Mouse (Mus musculus) midbrain, embryonic 16.5 days (tissue): Measurements from ENCODE around the gene Bbs9. TPM values are rescaled to one million over a fixed set of nuclear protein-coding genes. Genes with fewer than 3 reads are reported as not detected.

ENCODE experiments used
- ATAC-seq: fragments of 200-750 bp; cut with Nextera tagmentation; 2 replicates; pipeline ENCODE4 v1.8.0; 2017; ENCODE audit warnings: moderate TSS enrichment
- H3K27ac ChIP-seq: fragments of 300-500 bp; sonication (generic); 2 replicates; pipeline ENCODE4 v1.5.1; 2014; ENCODE audit warnings: mild to moderate bottlenecking, low read length, mixed read lengths
- H3K27me3 ChIP-seq: fragments of 300-500 bp; sonication (generic); 2 replicates; pipeline ENCODE4 v1.6.1; 2014; ENCODE audit warnings: low read depth, low read length, mixed read lengths; ENCODE audit not compliant: control insufficient read depth, insufficient read depth
- H3K36me3 ChIP-seq: fragments of 300-500 bp; sonication (generic); 2 replicates; pipeline ENCODE4 v1.6.1; 2014; ENCODE audit warnings: mild to moderate bottlenecking, low read length, moderate library complexity, mixed read lengths; ENCODE audit not compliant: control insufficient read depth, insufficient read depth
- H3K4me1 ChIP-seq: fragments of 300-500 bp; sonication (generic); 2 replicates; pipeline ENCODE4 v1.6.1; 2014; ENCODE audit warnings: mild to moderate bottlenecking, low read length, mixed read lengths; ENCODE audit not compliant: control insufficient read depth, insufficient read depth
- H3K4me2 ChIP-seq: fragments of 300-500 bp; sonication (generic); 2 replicates; pipeline ENCODE4 v1.6.1; 2014; ENCODE audit warnings: mild to moderate bottlenecking, low read length, mixed read lengths
- H3K4me3 ChIP-seq: fragments of 300-500 bp; sonication (generic); 2 replicates; pipeline ENCODE4 v1.5.1; 2014; ENCODE audit warnings: low read depth, mild to moderate bottlenecking, low read length, moderate library complexity, mixed read lengths
- H3K9ac ChIP-seq: fragments of 300-500 bp; sonication (generic); 2 replicates; pipeline ENCODE4 v1.6.1; 2014; ENCODE audit warnings: low read depth, low read length, mixed read lengths
- H3K9me3 ChIP-seq: fragments of 300-500 bp; sonication (generic); replicated peaks from 2 replicates; pipeline ENCODE4 v1.6.1; 2014; ENCODE audit warnings: mild to moderate bottlenecking, low read length, mixed read lengths; ENCODE audit not compliant: control insufficient read depth, poor library complexity, severe bottlenecking
- WGBS: fragments of 180-500 bp; shearing (Covaris S2); extraction: QIAGEN DNeasy Blood & Tissue Kit; methylation state at CpG from one replicate; pipeline ENCODE4 v1.1.7; 2014; 5-methylcytosine and 5-hydroxymethylcytosine counted together
- polyA plus RNA-seq: library from polyadenylated mRNA; unstranded; fragments of >200 nt; fragmentation: Nextera tagmentation; extraction: Ambion mirVana; gene quantifications from 2 replicates; pipeline ENCODE4 v1.2.1, GENCODE M21; 2015

Bbs9 gene
- polyA plus RNA-seq, 1 experiment from 2014 or later: 29.3 TPM

DNA sequence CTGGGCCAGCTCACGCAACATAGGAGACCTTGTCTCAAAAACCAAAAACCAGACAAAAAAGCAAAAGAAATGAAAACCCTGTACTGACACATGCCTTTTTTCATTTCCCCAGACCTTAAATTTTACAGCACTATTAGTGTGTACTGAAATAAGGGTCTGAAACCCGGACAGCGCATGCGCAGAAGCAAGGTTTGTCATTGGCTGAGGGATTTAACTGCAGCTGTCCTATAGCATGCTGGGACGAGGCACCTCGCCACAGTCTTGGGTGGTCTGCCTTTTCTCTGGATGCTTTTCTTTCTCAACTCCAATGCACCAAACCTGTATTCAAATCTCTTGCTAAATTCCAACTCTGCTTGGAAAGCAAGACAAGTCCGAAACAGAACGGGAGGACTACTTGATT is 3.4 kb downstream of the Bbs9 start:
- Histone ChIP-seq H3K27ac (no peak overlapping the region), H3K36me3 (no peaks in the 10 kb centered on the region), H3K27me3 (no peaks in the 10 kb centered on the region), H3K9ac (no peak overlapping the region), H3K4me1 (peaks cover 16% of the 10 kb centered on the region), H3K4me2 (no peak overlapping the region), H3K9me3 (no peaks in the 10 kb centered on the region), H3K4me3 (no peak overlapping the region)
- WGBS: 94% methylated on average over 8 of the region's 8 CpGs
- ATAC-seq: no peak

DNA sequence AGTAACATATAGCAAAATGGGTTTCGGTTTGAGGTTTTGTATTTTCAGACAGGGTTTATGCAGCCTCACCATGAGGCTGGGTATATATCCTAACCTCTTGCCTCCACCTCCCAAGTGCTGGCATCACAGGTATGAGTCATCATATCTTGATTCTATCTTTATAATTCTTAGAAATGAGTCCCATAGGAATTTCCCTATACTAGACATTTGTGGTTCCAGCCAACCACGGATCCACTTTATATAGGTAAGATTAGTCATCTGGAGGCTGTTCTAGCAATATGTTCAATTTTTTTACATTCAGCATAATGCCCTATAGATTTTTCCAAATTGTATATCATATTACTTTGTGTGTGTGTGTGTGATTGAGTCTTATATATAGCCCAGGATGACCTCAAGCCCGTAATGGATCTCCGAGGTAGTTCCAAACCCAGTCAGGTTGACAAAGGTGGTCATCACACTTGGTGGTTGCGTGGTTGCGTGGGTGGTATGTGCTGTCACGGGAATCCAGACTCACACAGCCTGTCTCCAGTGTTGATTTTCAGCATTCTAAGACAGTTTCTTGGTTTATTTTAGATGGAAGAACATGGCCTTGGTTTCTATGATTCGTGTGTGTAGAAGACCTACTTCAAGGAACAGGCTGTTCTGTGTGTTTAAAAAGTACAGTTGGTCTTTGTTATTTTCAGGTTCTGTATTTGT is 8.5 kb downstream of the Bbs9 start:
- H3K4me3 ChIP-seq: no peak overlapping the region
- no peak overlapping the region for H3K27ac ChIP-seq
- WGBS: 95% methylated on average over 8 of the region's 8 CpGs
- ATAC-seq: no peak
- H3K27me3 ChIP-seq: no peaks in the 10 kb centered on the region
- no peak overlapping the region for H3K9ac ChIP-seq
- no peaks in the 10 kb centered on the region; the same call in 1 of the 2 replicates for H3K36me3 ChIP-seq
- H3K4me2 ChIP-seq: no peak overlapping the region
- H3K4me1 ChIP-seq: no peaks in the 10 kb centered on the region
- H3K9me3 ChIP-seq: no peaks in the 10 kb centered on the region

DNA sequence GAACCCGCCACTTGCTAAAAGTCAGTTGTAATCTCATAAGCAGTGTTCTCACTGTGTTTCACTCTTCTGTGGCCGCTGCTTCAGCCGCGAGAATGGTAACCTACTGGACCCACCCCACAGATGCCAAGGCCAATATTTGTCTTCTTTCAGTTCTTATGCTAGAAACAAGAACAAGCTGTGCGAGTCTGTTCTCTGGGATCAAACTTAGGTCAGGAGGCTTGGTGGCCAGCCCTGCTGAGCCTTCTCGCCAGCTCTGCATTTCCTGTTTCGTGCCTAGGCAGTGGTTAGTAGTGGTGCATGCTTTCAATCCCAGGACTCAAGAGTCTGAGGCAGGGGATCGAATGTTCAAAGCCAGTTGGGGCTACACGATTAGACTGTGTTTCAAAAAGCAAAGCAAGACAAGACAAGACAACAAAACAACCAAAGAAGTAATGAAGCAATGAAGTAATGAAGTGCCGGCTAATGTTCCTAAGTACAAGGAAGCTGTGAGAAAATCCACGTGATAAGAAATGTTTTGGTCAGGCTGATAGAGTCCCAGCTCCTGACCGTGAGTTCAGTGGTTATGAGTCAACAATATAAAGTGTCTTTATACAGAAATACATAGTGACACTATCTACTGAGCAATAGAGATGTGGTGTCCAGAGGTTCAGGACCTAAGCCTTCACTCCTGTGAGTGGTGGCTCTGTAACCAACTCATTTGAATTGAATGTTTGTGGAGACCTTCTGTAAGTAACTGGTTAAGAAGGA is 9.2 kb downstream of the Bbs9 start:
- ATAC-seq: no peak
- WGBS: 94% methylated on average over 12 of the region's 12 CpGs
- Histone ChIP-seq H3K4me1 (no peaks in the 10 kb centered on the region), H3K27me3 (no peaks in the 10 kb centered on the region), H3K9ac (no peak overlapping the region), H3K27ac (no peak overlapping the region), H3K36me3 (no peaks in the 10 kb centered on the region; the same call in 1 of the 2 replicates), H3K9me3 (no peaks in the 10 kb centered on the region), H3K4me3 (no peak overlapping the region), H3K4me2 (no peak overlapping the region)

DNA sequence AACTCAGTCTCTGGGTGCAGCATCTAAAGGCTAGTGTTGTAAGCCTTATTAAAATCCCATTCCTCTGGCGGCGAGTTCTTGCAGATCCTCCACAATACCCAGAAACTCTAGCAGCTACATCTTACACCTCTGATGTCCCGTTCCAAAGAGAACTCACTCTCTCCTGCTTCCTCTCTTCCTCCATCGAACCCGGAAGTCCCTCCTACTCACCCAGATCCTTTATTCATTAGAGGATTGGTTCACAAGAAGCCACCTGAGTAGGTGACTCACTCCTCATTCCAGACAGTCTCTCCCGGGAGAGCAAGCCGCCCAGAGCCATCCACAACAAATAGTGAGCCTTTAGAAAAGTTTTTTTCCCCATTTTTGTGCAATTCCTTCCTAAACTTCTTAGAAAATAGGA is 10.7 kb downstream of the Bbs9 start:
- no peak for ATAC-seq
- Histone ChIP-seq H3K9me3 (no peaks in the 10 kb centered on the region), H3K27ac (no peak overlapping the region), H3K4me1 (no peaks in the 10 kb centered on the region), H3K27me3 (no peaks in the 10 kb centered on the region), H3K9ac (no peak overlapping the region), H3K4me2 (no peak overlapping the region), H3K4me3 (no peak overlapping the region), H3K36me3 (no peaks in the 10 kb centered on the region; the same call in 1 of the 2 replicates)
- WGBS: 92% methylated on average over 7 of the region's 7 CpGs

DNA sequence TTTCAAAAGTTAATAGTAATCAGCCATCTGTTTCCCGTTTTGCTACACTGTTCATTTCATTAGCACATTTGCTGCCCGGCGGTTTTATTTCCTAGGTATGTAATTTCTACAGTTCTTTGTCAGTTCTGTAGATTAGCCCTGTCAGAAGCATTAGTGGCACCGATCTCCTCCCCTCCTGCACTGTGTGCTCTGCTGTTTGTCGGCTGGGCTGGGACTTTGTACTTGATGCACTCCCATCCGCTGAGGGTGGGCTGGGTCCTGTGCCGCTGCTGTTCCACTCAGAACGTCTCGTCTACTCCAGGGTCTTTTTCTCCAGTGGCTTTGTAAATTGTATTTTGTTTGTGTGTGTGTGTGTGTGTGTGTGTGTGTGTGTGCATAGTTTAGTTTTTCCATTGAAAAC is 13.4 kb downstream of the Bbs9 start:
- 60% methylated on average over 9 of the region's 9 CpGs for WGBS
- no peak for ATAC-seq
- Histone ChIP-seq H3K36me3 (no peaks in the 10 kb centered on the region; the same call in 1 of the 2 replicates), H3K4me2 (no peak overlapping the region), H3K27ac (no peak overlapping the region), H3K9me3 (no peaks in the 10 kb centered on the region), H3K4me3 (no peak overlapping the region), H3K4me1 (no peaks in the 10 kb centered on the region), H3K27me3 (no peaks in the 10 kb centered on the region), H3K9ac (no peak overlapping the region)

DNA sequence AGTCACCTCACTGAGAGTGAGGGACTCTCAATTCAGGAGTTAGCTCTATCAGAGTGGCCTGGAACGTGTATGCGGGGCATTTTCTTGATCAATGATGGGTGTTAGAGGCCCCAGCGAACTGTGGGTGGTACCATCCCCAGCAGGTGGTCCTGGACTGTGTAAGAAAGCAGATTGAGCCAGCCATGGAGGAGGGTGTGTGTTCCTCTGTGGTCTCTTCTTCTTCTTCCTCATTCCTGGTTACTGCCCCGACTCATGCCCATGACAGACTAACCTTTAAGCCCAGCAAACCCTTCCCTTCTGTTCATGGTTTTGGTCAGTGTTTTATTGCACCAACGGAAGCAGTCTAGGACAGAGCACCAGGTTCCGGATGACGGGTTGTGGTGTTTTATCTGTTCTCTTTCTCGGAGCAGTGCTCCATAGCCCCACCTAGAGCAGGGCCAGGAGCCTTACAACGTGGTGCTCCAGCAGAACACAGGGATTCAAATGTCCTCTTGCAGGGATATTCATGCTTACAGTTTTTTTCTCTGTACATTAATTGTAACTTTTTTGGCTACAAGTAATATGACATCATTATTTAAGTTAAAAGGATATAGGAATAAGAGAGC is 18.8 kb downstream of the Bbs9 start:
- Histone ChIP-seq H3K36me3 (0 out of 2 replicates have a peak, but pooled peaks cover 3% of the 10 kb centered on the region), H3K27me3 (no peaks in the 10 kb centered on the region), H3K4me3 (no peak overlapping the region), H3K9me3 (no peaks in the 10 kb centered on the region), H3K9ac (no peak overlapping the region), H3K27ac (no peak overlapping the region), H3K4me1 (no peaks in the 10 kb centered on the region), H3K4me2 (no peak overlapping the region)
- no peak for ATAC-seq
- WGBS: 82% methylated on average over 9 of the region's 9 CpGs

DNA sequence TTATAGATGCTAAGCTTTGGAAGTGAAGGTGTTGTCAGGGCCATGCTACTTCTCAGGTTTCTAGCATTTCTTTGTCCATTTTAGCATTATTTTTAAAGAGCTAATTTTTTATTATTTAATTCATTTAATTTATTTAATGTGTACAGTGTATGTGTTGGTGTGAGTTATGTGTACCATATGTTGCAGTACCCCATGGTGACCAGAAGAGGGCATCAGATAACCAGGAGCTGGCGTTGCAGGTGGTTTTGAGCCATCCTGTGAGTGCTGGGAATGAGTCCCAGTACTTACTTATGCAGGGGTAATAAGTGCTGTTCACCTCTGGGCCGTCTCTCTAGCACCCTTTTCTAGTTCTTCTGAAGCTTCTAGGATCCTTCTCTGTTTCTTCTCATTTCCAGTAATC is 19.6 kb downstream of the Bbs9 start:
- Histone ChIP-seq H3K4me2 (no peak overlapping the region), H3K9ac (no peak overlapping the region), H3K9me3 (no peaks in the 10 kb centered on the region), H3K4me1 (no peaks in the 10 kb centered on the region), H3K27ac (no peak overlapping the region), H3K27me3 (no peaks in the 10 kb centered on the region), H3K36me3 (0 out of 2 replicates have a peak, but pooled peaks cover 7% of the 10 kb centered on the region), H3K4me3 (no peak overlapping the region)
- ATAC-seq: no peak
- WGBS: 81% methylated on average over 2 of the region's 2 CpGs

DNA sequence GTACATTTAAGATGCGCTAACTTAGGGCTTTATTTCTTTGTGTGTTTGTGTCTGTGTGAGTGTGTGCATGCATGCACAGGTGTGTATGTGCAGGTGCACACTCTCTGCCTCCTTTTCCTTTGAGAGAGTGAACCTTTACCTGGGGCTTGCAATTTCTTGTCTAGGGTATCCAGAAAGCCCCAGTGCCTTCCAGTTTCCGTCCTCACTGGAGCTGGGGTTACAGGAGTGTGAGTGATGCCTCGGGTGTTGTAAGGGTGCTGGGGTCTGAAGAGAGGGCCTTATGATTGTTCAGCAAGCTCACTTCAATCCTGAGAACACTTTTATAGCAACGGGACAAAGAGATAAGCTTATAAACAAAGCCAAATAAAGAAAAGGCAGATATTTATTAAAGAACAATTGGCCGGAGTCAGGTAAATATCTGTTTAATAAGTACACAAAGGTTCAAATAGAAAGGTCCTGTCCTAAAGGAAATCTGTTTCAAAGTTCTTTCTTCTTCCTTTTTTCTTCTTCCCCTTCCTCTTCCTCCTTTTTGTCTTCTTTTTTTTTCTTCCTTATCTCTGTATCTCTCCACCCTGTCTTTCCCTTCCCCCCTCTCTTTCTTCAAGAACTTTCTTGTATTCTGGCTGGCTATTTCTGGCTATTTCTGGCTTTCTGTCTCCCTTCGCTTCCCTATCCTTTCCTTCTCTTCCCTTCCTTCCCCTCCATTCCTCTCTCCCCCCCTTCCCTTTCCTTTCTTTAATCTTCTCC is 21.7 kb downstream of the Bbs9 start:
- Histone ChIP-seq H3K9ac (no peak overlapping the region), H3K36me3 (0 out of 2 replicates have a peak, but pooled peaks cover 7% of the 10 kb centered on the region), H3K27ac (no peak overlapping the region), H3K4me2 (no peak overlapping the region), H3K4me3 (no peak overlapping the region), H3K9me3 (no peaks in the 10 kb centered on the region), H3K4me1 (no peaks in the 10 kb centered on the region), H3K27me3 (no peaks in the 10 kb centered on the region)
- whole genome bisulfite sequencing: 87% methylated on average over 6 of the region's 6 CpGs
- no peak for ATAC-seq
